Mouse (Mus musculus) MEL (cell line): Measurements from ENCODE around the gene Hfe.

ENCODE experiments used
- CHD1 ChIP-seq: IDR thresholded peaks from 2 replicates; pipeline ENCODE4 v1.6.1; 2012; ENCODE audit warnings: low read depth, mild to moderate bottlenecking, inconsistent platforms, low read length, improper control_type of control experiment
- CHD2 ChIP-seq: IDR thresholded peaks from 2 replicates; pipeline ENCODE4 v1.6.1; 2011; ENCODE audit warnings: low read length, improper control_type of control experiment
- CTCF ChIP-seq, 3 experiments: IDR thresholded peaks in 2 of 3; conservative IDR thresholded peaks in 1 of 3; 2 replicates each; pipeline ENCODE4 v1.5.1; 2011 to 2012; ENCODE audit warnings: low read length in 3 of 3, low read depth in 2 of 3, mild to moderate bottlenecking in 2 of 3, improper control_type of control experiment in 1 of 3, inconsistent platforms in 1 of 3, mixed read lengths in 1 of 3, moderate library complexity in 1 of 3; ENCODE audit not compliant: control insufficient read depth in 1 of 3, insufficient read depth in 1 of 3, poor library complexity in 1 of 3, severe bottlenecking in 1 of 3
- MAX ChIP-seq: IDR thresholded peaks from 2 replicates; pipeline ENCODE4 v1.6.1; 2011; ENCODE audit warnings: low read length, improper control_type of control experiment
- MXI1 ChIP-seq: IDR thresholded peaks from 2 replicates; pipeline ENCODE4 v1.6.1; 2011; ENCODE audit warnings: mild to moderate bottlenecking, low read depth, low read length, improper control_type of control experiment
- POLR2A ChIP-seq, 2 experiments: IDR thresholded peaks; 2 replicates each; pipeline ENCODE4 v1.6.1; 2011 to 2012; ENCODE audit warnings: low read length in 2 of 2, mild to moderate bottlenecking in 2 of 2, control low read depth in 1 of 2, improper control_type of control experiment in 1 of 2, low read depth in 1 of 2, moderate library complexity in 1 of 2; ENCODE audit not compliant: control insufficient read depth in 1 of 2, insufficient read depth in 1 of 2, poor library complexity in 1 of 2
- RCOR1 ChIP-seq: IDR thresholded peaks from 2 replicates; pipeline ENCODE4 v1.6.1; 2012; ENCODE audit warnings: low read depth, mild to moderate bottlenecking, inconsistent platforms, low read length, improper control_type of control experiment
- SIN3A ChIP-seq: IDR thresholded peaks from 2 replicates; pipeline ENCODE4 v1.6.1; 2012; ENCODE audit warnings: low read length, improper control_type of control experiment, inconsistent platforms
- TAL1 ChIP-seq: IDR thresholded peaks from 2 replicates; pipeline ENCODE4 v1.6.1; 2012; ENCODE audit warnings: mild to moderate bottlenecking, inconsistent platforms, low read length, moderate library complexity, mixed read lengths
- TCF12 ChIP-seq: IDR thresholded peaks from 2 replicates; pipeline ENCODE4 v1.6.1; 2014; ENCODE audit warnings: low read depth, mild to moderate bottlenecking, inconsistent platforms, low read length, improper control_type of control experiment, moderate library complexity
- ZMIZ1 ChIP-seq: IDR thresholded peaks from 2 replicates; pipeline ENCODE4 v1.6.1; 2012; ENCODE audit warnings: low read depth, mild to moderate bottlenecking, inconsistent platforms, low read length, improper control_type of control experiment, moderate library complexity

GRCm38 (mm10) chr13:23685966-23686365, 24.7 kb downstream of the Hfe start:
- TF ChIP-seq CTCF (IDR thresholded peaks at IDR 0.05 in 2 of 3, conservative IDR thresholded peaks at IDR 0.05 in 1 of 3; ENCODE audit: control insufficient read depth in 1 of 3, insufficient read depth in 1 of 3, low read depth in 2 of 3, low read length in 3 of 3, poor library complexity in 1 of 3, severe bottlenecking in 1 of 3) (no peak), CHD2 (no peak), SIN3A (no peak), MAX (no peak), TAL1 (no peak), MXI1 (no peak), ZMIZ1 (no peak), RCOR1 (no peak), POLR2A (IDR thresholded peaks at IDR 0.05; ENCODE audit: control insufficient read depth in 1 of 2, insufficient read depth in 1 of 2, low read depth in 1 of 2, low read length in 2 of 2, poor library complexity in 1 of 2) (no peak), CHD1 (no peak), TCF12 (no peak)
